Mouse (Mus musculus) E14TG2a.4 (cell line): Measurements from ENCODE around the gene Cldn2.

Experiments
- H3K27me3 ChIP-seq: 2 replicates; pipeline ENCODE4 v1.6.1; 2014; ENCODE audit warnings: low read length, control low read depth; ENCODE audit not compliant: insufficient read depth
- H3K36me3 ChIP-seq: 2 replicates; pipeline ENCODE4 v1.6.1; 2014; ENCODE audit warnings: low read length, control low read depth; ENCODE audit not compliant: insufficient read depth
- H3K4me1 ChIP-seq: replicated peaks from 2 replicates; pipeline ENCODE4 v1.6.1; 2014; ENCODE audit warnings: low read depth, low read length, control low read depth
- H3K4me3 ChIP-seq: replicated peaks from 2 replicates; pipeline ENCODE4 v1.5.1; 2014; ENCODE audit warnings: mild to moderate bottlenecking, low read length
- H3K9me3 ChIP-seq: 2 replicates; pipeline ENCODE4 v1.6.1; 2014; ENCODE audit warnings: low read length, control low read depth
- CTCF ChIP-seq: conservative IDR thresholded peaks from 2 replicates; pipeline ENCODE4 v1.5.1; 2014; ENCODE audit warnings: low read length
- NANOG ChIP-seq: IDR thresholded peaks from 2 replicates; pipeline ENCODE4 v1.6.1; 2014; ENCODE audit warnings: borderline replicate concordance, low read length, mixed read lengths
- POU5F1 ChIP-seq: IDR thresholded peaks from 2 replicates; pipeline ENCODE4 v1.6.1; 2014; ENCODE audit warnings: low read length, borderline replicate concordance

Cldn2 gene

GRCm38 (mm10) chrX:139841091-139841490 lies 40.5 kb downstream of the Cldn2 start:
- TF ChIP-seq POU5F1 (no peak), CTCF (no peak), NANOG (no peak)
- Histone ChIP-seq H3K9me3 (no peaks in the 10 kb centered on the region), H3K27me3 (no peaks in the 10 kb centered on the region), H3K4me3 (no peak overlapping the region), H3K4me1 (no peaks in the 10 kb centered on the region), H3K36me3 (no peaks in the 10 kb centered on the region)

- no peaks in the 10 kb centered on the region for H3K9me3 ChIP-seq
- no peaks in the 10 kb centered on the region for H3K27me3 ChIP-seq
- no peak overlapping the region for H3K4me3 ChIP-seq
- H3K36me3 ChIP-seq, result no peaks in the 10 kb centered on the region
- TF ChIP-seq POU5F1, result no peak
- TF ChIP-seq NANOG, result no peak
- TF ChIP-seq CTCF, result no peak
- H3K4me1 ChIP-seq, result no peaks in the 10 kb centered on the region
These were observed 54.2 kb downstream of the Cldn2 start for GRCm38 (mm10) chrX:139854795-139855194.

GRCm38 (mm10) chrX:139859402-139859801 lies 58.8 kb downstream of the Cldn2 start:
- Histone ChIP-seq H3K4me3 (no peak overlapping the region), H3K4me1 (no peaks in the 10 kb centered on the region), H3K9me3 (no peaks in the 10 kb centered on the region), H3K27me3 (no peaks in the 10 kb centered on the region), H3K36me3 (no peaks in the 10 kb centered on the region)
- TF ChIP-seq NANOG (no peak), CTCF (no peak), POU5F1 (no peak)
